Mouse (Mus musculus) embryonic facial prominence, embryonic 10.5 days (tissue): ENCODE data around the gene Eif4g2. TPM values are rescaled to one million over a fixed set of nuclear protein-coding genes. Genes with fewer than 3 reads are reported as not detected.

ENCODE experiments used
- DNase-seq: peaks from one replicate; pipeline ENCODE4 v3.0.0-alpha.2; 2017; ENCODE audit warnings: low spot score
- H3K27ac ChIP-seq: fragments of 300-500 bp; sonication (generic); replicated peaks from 2 replicates; pipeline ENCODE4 v1.5.1; 2016; ENCODE audit warnings: mild to moderate bottlenecking
- H3K27me3 ChIP-seq: fragments of 300-500 bp; sonication (generic); replicated peaks from 2 replicates; pipeline ENCODE4 v1.6.1; 2016; ENCODE audit warnings: low read depth, mild to moderate bottlenecking; ENCODE audit not compliant: poor library complexity, severe bottlenecking
- H3K36me3 ChIP-seq: fragments of 300-500 bp; sonication (generic); replicated peaks from 2 replicates; pipeline ENCODE4 v1.6.1; 2016; ENCODE audit warnings: mild to moderate bottlenecking, moderate library complexity
- H3K4me1 ChIP-seq: fragments of 300-500 bp; sonication (generic); 2 replicates; pipeline ENCODE4 v1.6.1; 2016
- H3K4me3 ChIP-seq: fragments of 300-500 bp; sonication (generic); 2 replicates; pipeline ENCODE4 v1.5.1; 2016; ENCODE audit warnings: mild to moderate bottlenecking, moderate library complexity
- H3K9me3 ChIP-seq: fragments of 300-500 bp; sonication (generic); 2 replicates; pipeline ENCODE4 v1.6.1; 2016; ENCODE audit warnings: mild to moderate bottlenecking
- WGBS: fragments of 180-500 bp; shearing (Covaris S2); methylation state at CpG from one replicate; pipeline ENCODE4 v1.1.7; 2016; 5-methylcytosine and 5-hydroxymethylcytosine counted together
- polyA plus RNA-seq: library from polyadenylated mRNA; unstranded; fragments of >200 nt; fragmentation: Nextera tagmentation; extraction: Ambion mirVana; gene quantifications from 2 replicates; pipeline ENCODE4 v1.2.1, GENCODE M21; 2016

Gene Eif4g2
- 1,371 TPM in 2 replicates for polyA plus RNA-seq

GRCm38 (mm10) chr7:111082822-111083732, at the start of gene Eif4g2:
Gene Eif4g2, minus strand, starts transcription at chr7:111083030.
- Histone ChIP-seq H3K27ac (peak within 1 kb of the TSS; percentile 100), H3K9me3 (no peaks in the 10 kb centered on the region), H3K27me3 (no peaks in the 10 kb centered on the region), H3K4me3 (peak within 1 kb of the TSS; percentile 91), H3K4me1 (peaks cover 23% of the 10 kb centered on the region), H3K36me3 (peaks cover 36% of the 10 kb centered on the region)
- WGBS = under 1% methylated on average over 70 of the region's 70 CpGs
- peak; percentile 99 for DNase-seq

- Histone ChIP-seq H3K9me3 (no peaks in the 10 kb centered on the region), H3K36me3 (no peaks in the 10 kb centered on the region), H3K4me3 (no peak overlapping the region), H3K27me3 (no peaks in the 10 kb centered on the region), H3K27ac (no peak overlapping the region), H3K4me1 (no peaks in the 10 kb centered on the region)
- WGBS = 65% methylated on average over 2 of the region's 2 CpGs
- no peak for DNase-seq
Measured at GRCm38 (mm10) chr7:111132596-111132995, 49.8 kb upstream of the Eif4g2 start.

- Histone ChIP-seq H3K4me1 (peaks cover 8% of the 10 kb centered on the region), H3K27me3 (no peaks in the 10 kb centered on the region), H3K4me3 (no peak overlapping the region), H3K27ac (no peak overlapping the region), H3K9me3 (no peaks in the 10 kb centered on the region), H3K36me3 (no peaks in the 10 kb centered on the region)
- 72% methylated on average over 3 of the region's 3 CpGs for WGBS
- DNase-seq = no peak
Measured at GRCm38 (mm10) chr7:111126636-111127395, 44.0 kb upstream of the Eif4g2 start.

GRCm38 (mm10) chr7:111123761-111124546, 41.1 kb upstream of the Eif4g2 start:
- Histone ChIP-seq H3K36me3 (peaks cover 7% of the 10 kb centered on the region), H3K27ac (no peak overlapping the region), H3K27me3 (no peaks in the 10 kb centered on the region), H3K4me1 (peaks cover 15% of the 10 kb centered on the region), H3K4me3 (no peak overlapping the region), H3K9me3 (no peaks in the 10 kb centered on the region)
- no peak for DNase-seq
- WGBS = 93% methylated on average over 2 of the region's 2 CpGs

- no peaks in the 10 kb centered on the region for H3K27me3 ChIP-seq
- peak overlapping the region; percentile 99 for H3K27ac ChIP-seq
- H3K4me3 ChIP-seq = peak overlapping the region; percentile 77
- DNase-seq = peak; percentile 96
- under 1% methylated on average over 44 of the region's 44 CpGs for WGBS
- peaks cover 15% of the 10 kb centered on the region for H3K4me1 ChIP-seq
- no peaks in the 10 kb centered on the region for H3K9me3 ChIP-seq
- peaks cover 20% of the 10 kb centered on the region for H3K36me3 ChIP-seq
Measured at GRCm38 (mm10) chr7:111122531-111123130, 39.8 kb upstream of the Eif4g2 start.

GRCm38 (mm10) chr7:111122084-111122530, 39.3 kb upstream of the Eif4g2 start:
- Histone ChIP-seq H3K27ac (peak overlapping the region; percentile 99), H3K27me3 (no peaks in the 10 kb centered on the region), H3K36me3 (peaks cover 20% of the 10 kb centered on the region), H3K9me3 (no peaks in the 10 kb centered on the region), H3K4me1 (peaks cover 15% of the 10 kb centered on the region), H3K4me3 (peak overlapping the region; percentile 77)
- under 1% methylated on average over 34 of the region's 34 CpGs for WGBS
- peak; percentile 83 for DNase-seq

- 59% methylated on average over 9 of the region's 9 CpGs for WGBS
- DNase-seq = no peak
- H3K36me3 ChIP-seq = peaks cover 20% of the 10 kb centered on the region
Measured at GRCm38 (mm10) chr7:111121522-111121921, 38.7 kb upstream of the Eif4g2 start.

GRCm38 (mm10) chr7:111109561-111109960, 26.7 kb upstream of the Eif4g2 start:
- Histone ChIP-seq H3K4me3 (no peak overlapping the region), H3K4me1 (no peaks in the 10 kb centered on the region), H3K36me3 (peaks cover 13% of the 10 kb centered on the region), H3K27me3 (no peaks in the 10 kb centered on the region), H3K27ac (no peak overlapping the region), H3K9me3 (no peaks in the 10 kb centered on the region)
- 73% methylated on average over 2 of the region's 2 CpGs for WGBS
- no peak for DNase-seq

More at GRCm38 (mm10) chr7:111121522-111121921, 38.7 kb upstream of the Eif4g2 start:
- Histone ChIP-seq H3K27ac (peak overlapping the region; percentile 99), H3K4me3 (peak overlapping the region; percentile 77), H3K9me3 (no peaks in the 10 kb centered on the region), H3K4me1 (peaks cover 15% of the 10 kb centered on the region), H3K27me3 (no peaks in the 10 kb centered on the region)

- Histone ChIP-seq H3K27me3 (no peaks in the 10 kb centered on the region), H3K9me3 (no peaks in the 10 kb centered on the region), H3K4me1 (no peaks in the 10 kb centered on the region), H3K4me3 (no peak overlapping the region), H3K27ac (no peak overlapping the region), H3K36me3 (peaks cover 9% of the 10 kb centered on the region)
- no peak for DNase-seq
- 91% methylated on average over 2 of the region's 2 CpGs for WGBS
Measured at GRCm38 (mm10) chr7:111109161-111109560, 26.3 kb upstream of the Eif4g2 start.

GRCm38 (mm10) chr7:111098196-111098595, 15.4 kb upstream of the Eif4g2 start:
- no peak for DNase-seq
- no peak overlapping the region for H3K4me3 ChIP-seq
- 90% methylated on average over 1 of the region's 1 CpGs for WGBS

GRCm38 (mm10) chr7:111095169-111095568, 12.3 kb upstream of the Eif4g2 start:
- DNase-seq = no peak
- Histone ChIP-seq H3K4me1 (no peaks in the 10 kb centered on the region), H3K27me3 (no peaks in the 10 kb centered on the region), H3K4me3 (no peak overlapping the region), H3K27ac (no peak overlapping the region), H3K36me3 (no peaks in the 10 kb centered on the region), H3K9me3 (no peaks in the 10 kb centered on the region)
- WGBS = 84% methylated on average over 2 of the region's 2 CpGs

More at GRCm38 (mm10) chr7:111098196-111098595, 15.4 kb upstream of the Eif4g2 start:
- no peaks in the 10 kb centered on the region for H3K9me3 ChIP-seq
- no peaks in the 10 kb centered on the region for H3K36me3 ChIP-seq
- H3K27me3 ChIP-seq = no peaks in the 10 kb centered on the region
- H3K4me1 ChIP-seq = no peaks in the 10 kb centered on the region
- no peak overlapping the region for H3K27ac ChIP-seq

- Histone ChIP-seq H3K4me1 (peaks cover 12% of the 10 kb centered on the region), H3K4me3 (no peak overlapping the region), H3K27ac (no peak overlapping the region), H3K27me3 (no peaks in the 10 kb centered on the region), H3K36me3 (peaks cover 15% of the 10 kb centered on the region), H3K9me3 (no peaks in the 10 kb centered on the region)
- DNase-seq = no peak
Measured at GRCm38 (mm10) chr7:111085153-111085552, 2.3 kb upstream of the Eif4g2 start.
